Mouse (Mus musculus) olfactory bulb, adult 2 months (tissue): ENCODE measurements around the gene Rita1.

ENCODE experiments used
- CTCF ChIP-seq: fragments of 200-500 bp; IDR thresholded peaks from 2 replicates; pipeline ENCODE4 v1.5.1; 2012; ENCODE audit warnings: low read depth, mild to moderate bottlenecking, low read length, moderate library complexity; ENCODE audit not compliant: insufficient read depth
- POLR2A ChIP-seq: fragments of 200-500 bp; IDR thresholded peaks from 2 replicates; pipeline ENCODE4 v1.6.1; 2012; ENCODE audit warnings: mild to moderate bottlenecking, low read depth, low read length, moderate library complexity; ENCODE audit not compliant: insufficient read depth

- TF ChIP-seq POLR2A (no peak), CTCF (no peak)
Observed at GRCm38 (mm10) chr5:120634131-120634530, 21.7 kb upstream of the Rita1 start, which contains the start of gene Cfap73.
